Mouse (Mus musculus): ENCODE data around the gene Trpc4ap. TPM values are rescaled to one million over a fixed set of nuclear protein-coding genes. Genes with fewer than 3 reads are reported as not detected.
"Not testable (repeated sequence)": the region's sequence is repeated elsewhere in the genome, so short reads cannot be mapped to it uniquely, and the experiment has no call there.

Gene Trpc4ap
- 66.5 and 68.4 TPM in 2 replicates for polyA plus RNA-seq (2015; fragmentation: Nextera tagmentation; extraction: Ambion mirVana)

DNA sequence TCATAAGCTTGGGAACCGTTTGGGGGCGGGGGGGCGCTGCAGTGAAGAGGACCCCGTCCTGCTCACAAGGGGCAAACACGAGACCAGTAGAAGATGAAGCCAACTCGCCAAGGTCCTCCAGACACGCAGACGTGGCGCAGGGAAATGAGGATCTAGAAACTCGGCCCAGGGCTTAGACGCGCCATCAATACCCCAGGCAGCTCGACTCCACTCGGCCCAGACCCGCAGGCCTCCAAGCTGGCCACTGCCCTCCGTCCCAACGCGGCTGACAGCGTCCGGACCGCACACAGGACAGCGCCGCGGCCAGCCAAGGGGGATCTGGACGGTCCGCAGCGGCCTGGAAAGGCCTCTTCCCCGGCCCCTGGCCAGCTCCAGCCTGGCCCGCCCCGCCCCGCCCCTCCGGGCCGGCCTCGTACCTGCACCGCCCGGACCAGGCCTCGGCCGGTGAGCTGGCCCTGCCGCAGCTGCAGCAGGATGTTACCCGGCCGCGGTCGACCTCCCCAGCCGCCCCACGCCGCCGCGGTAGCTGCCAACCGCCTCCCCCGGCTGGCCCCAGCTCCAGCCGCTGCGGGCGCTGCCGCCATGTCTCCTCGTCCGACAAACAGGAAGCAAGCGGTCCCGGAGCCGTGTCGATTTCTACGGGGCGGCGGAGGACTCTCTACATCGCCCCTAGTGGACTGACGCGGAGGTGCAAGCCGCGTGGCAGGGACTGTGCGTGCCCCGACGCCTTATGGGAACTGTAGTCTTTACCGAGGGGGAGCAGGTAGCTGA, at the start of gene Trpc4ap:
TSS of gene Trpc4ap (minus strand) at position 662 of the 771 bp plus-strand sequence.
- no peak for TF ChIP-seq EP300 (optimal IDR thresholded peaks at IDR 0.05)
- peak; percentile 96 for TF ChIP-seq CTCF (IDR thresholded peaks at IDR 0.05; ENCODE audit: low read depth)
- Histone ChIP-seq H3K9ac (ENCODE audit: low read length) (peak within 1 kb of the TSS; percentile 97), H3K27me3 (ENCODE audit: control insufficient read depth, insufficient read depth, low read length) (no peaks in the 10 kb centered on the region), H3K9me3 (ENCODE audit: control insufficient read depth, low read length) (no peaks in the 10 kb centered on the region), H3K27ac (replicated peaks) (peak within 1 kb of the TSS; percentile 94), H3K4me3 (ENCODE audit: low read depth, low read length) (peak within 1 kb of the TSS; percentile 96), H3K36me3 (ENCODE audit: control insufficient read depth, insufficient read depth, low read length) (no peaks in the 10 kb centered on the region), H3K4me2 (replicated peaks; ENCODE audit: low read depth) (peak within 1 kb of the TSS; percentile 73), H3K4me1 (replicated peaks; ENCODE audit: control insufficient read depth, insufficient read depth) (no peaks in the 10 kb centered on the region)
- under 1% methylated on average over 41 of the region's 72 CpGs for whole genome bisulfite sequencing
- ATAC-seq (ENCODE audit: low FRiP score, low TSS enrichment) (peak; percentile 95), DNase-seq (ENCODE audit: low spot score) (peak; percentile 97)

DNA sequence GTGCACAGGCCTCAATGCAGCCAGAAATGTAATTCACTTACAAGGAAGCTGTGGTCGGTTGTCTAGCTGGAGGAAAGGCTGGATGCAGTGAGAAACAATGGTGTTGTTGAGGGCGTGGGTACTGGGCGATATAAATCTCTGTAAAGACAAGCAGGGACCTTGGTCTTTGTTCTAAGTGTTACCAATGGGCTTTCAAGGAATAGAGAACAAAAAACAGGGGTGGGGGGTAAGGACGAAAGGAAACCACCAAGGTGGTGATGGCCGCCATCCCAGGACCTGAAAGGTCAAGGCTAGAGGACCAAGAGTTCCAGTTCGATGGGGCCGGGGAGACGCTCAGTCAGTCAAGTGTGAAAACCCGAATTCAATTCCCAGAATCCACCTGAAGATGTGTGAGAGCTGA, 45.6 kb upstream of the Trpc4ap start:
- Histone ChIP-seq H3K9me3 (ENCODE audit: control insufficient read depth, low read length) (no peaks in the 10 kb centered on the region), H3K27ac (replicated peaks) (no peak overlapping the region), H3K27me3 (ENCODE audit: control insufficient read depth, insufficient read depth, low read length) (no peaks in the 10 kb centered on the region), H3K36me3 (ENCODE audit: control insufficient read depth, insufficient read depth, low read length) (no peaks in the 10 kb centered on the region), H3K4me2 (replicated peaks; ENCODE audit: low read depth) (no peak overlapping the region), H3K4me3 (ENCODE audit: low read depth, low read length) (no peak overlapping the region), H3K4me1 (replicated peaks; ENCODE audit: control insufficient read depth, insufficient read depth) (no peaks in the 10 kb centered on the region), H3K9ac (ENCODE audit: low read length) (no peak overlapping the region)
- WGBS: 65% methylated on average over 9 of the region's 9 CpGs
- DNase-seq (ENCODE audit: low spot score) (no peak), ATAC-seq (ENCODE audit: low FRiP score, low TSS enrichment) (no peak)
- TF ChIP-seq EP300 (optimal IDR thresholded peaks at IDR 0.05) (no peak), CTCF (IDR thresholded peaks at IDR 0.05; ENCODE audit: low read depth) (no peak)

DNA sequence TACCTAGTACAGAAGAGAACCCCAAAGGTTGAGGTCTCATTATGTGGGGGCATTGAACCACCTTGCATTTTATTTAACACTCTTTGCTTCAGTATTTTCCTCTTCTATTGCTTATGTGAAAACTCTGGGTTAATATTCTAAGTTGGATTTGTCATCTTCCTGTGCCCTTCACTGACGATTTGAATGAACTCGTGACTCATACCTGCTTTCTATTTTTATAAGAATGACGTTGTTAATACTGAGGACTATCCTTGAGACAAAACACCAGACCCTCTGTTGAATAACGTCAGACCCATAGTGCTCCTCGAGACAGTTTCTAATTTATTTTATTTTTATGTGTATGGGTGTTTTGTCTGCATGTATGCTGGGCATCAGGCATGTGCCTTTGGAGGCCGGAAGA, 44.8 kb upstream of the Trpc4ap start:
- ATAC-seq (ENCODE audit: low FRiP score, low TSS enrichment) (no peak), DNase-seq (ENCODE audit: low spot score) (no peak)
- H3K27me3 ChIP-seq (ENCODE audit: control insufficient read depth, insufficient read depth, low read length): no peaks in the 10 kb centered on the region
- no peak overlapping the region for H3K9ac ChIP-seq (ENCODE audit: low read length)
- 57% methylated on average over 6 of the region's 6 CpGs for WGBS
- H3K9me3 ChIP-seq (ENCODE audit: control insufficient read depth, low read length): no peaks in the 10 kb centered on the region
- H3K4me1 ChIP-seq (replicated peaks; ENCODE audit: control insufficient read depth, insufficient read depth): no peaks in the 10 kb centered on the region
- no peak overlapping the region for H3K4me2 ChIP-seq (replicated peaks; ENCODE audit: low read depth)
- no peaks in the 10 kb centered on the region for H3K36me3 ChIP-seq (ENCODE audit: control insufficient read depth, insufficient read depth, low read length)
- no peak overlapping the region for H3K27ac ChIP-seq (replicated peaks)
- no peak overlapping the region for H3K4me3 ChIP-seq (ENCODE audit: low read depth, low read length)
- no peak for TF ChIP-seq CTCF (IDR thresholded peaks at IDR 0.05; ENCODE audit: low read depth)
- no peak for TF ChIP-seq EP300 (optimal IDR thresholded peaks at IDR 0.05)

DNA sequence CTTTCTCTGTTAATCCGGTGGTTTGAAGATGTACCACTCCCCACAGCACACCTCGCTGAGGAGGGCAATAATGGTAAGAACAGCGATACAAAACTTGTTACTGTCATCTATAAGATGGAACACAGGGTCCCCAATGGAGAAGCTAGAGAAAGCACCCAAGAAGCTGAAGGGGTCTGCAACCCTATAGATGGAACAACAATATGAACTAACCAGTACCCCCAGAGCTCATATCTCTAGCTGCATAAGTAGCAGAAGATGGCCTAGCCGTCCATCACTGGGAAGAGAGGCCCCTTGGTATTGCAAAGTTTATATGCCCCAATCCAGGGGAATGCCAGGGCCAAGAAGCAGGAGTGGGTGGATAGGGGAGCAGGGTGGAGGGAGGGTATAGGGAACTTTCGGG, 43.6 kb upstream of the Trpc4ap start, which contains the start of gene Gm17581:
TSS of gene Gm17581 (minus strand) at position 101 of the 400 bp plus-strand sequence.
- DNase-seq (ENCODE audit: low spot score); H3K36me3 ChIP-seq (ENCODE audit: control insufficient read depth, insufficient read depth, low read length); H3K27me3 ChIP-seq (ENCODE audit: control insufficient read depth, insufficient read depth, low read length); H3K9me3 ChIP-seq (ENCODE audit: control insufficient read depth, low read length); H3K4me2 ChIP-seq (replicated peaks; ENCODE audit: low read depth); H3K4me3 ChIP-seq (ENCODE audit: low read depth, low read length); H3K9ac ChIP-seq (ENCODE audit: low read length); ATAC-seq (ENCODE audit: low FRiP score, low TSS enrichment); H3K4me1 ChIP-seq (replicated peaks; ENCODE audit: control insufficient read depth, insufficient read depth): not testable (repeated sequence)
- 82% methylated on average over 5 of the region's 5 CpGs for WGBS
- 0 out of 2 replicates have a peak within 1 kb of the TSS, but pooled peaks have one; percentile 9 for H3K27ac ChIP-seq (replicated peaks)

- WGBS: 41% methylated on average over 5 of the region's 5 CpGs
- ATAC-seq (ENCODE audit: low FRiP score, low TSS enrichment): no peak
- no peak for DNase-seq (ENCODE audit: low spot score)
- H3K27ac ChIP-seq (replicated peaks): 0 out of 2 replicates have a peak overlapping the region, but pooled peaks have one; percentile 9
- no peak overlapping the region for H3K4me3 ChIP-seq (ENCODE audit: low read depth, low read length)
- H3K27me3 ChIP-seq (ENCODE audit: control insufficient read depth, insufficient read depth, low read length): no peaks in the 10 kb centered on the region
- TF ChIP-seq EP300 (optimal IDR thresholded peaks at IDR 0.05) (no peak), CTCF (IDR thresholded peaks at IDR 0.05; ENCODE audit: low read depth) (no peak)
- H3K9ac ChIP-seq (ENCODE audit: low read length): no peak overlapping the region
- no peak overlapping the region for H3K4me2 ChIP-seq (replicated peaks; ENCODE audit: low read depth)
- H3K36me3 ChIP-seq (ENCODE audit: control insufficient read depth, insufficient read depth, low read length): no peaks in the 10 kb centered on the region
- H3K9me3 ChIP-seq (ENCODE audit: control insufficient read depth, low read length): no peaks in the 10 kb centered on the region
- no peaks in the 10 kb centered on the region for H3K4me1 ChIP-seq (replicated peaks; ENCODE audit: control insufficient read depth, insufficient read depth)
Measured at GRCm38 (mm10) chr2:155735080-155735479, 42.9 kb upstream of the Trpc4ap start.

DNA sequence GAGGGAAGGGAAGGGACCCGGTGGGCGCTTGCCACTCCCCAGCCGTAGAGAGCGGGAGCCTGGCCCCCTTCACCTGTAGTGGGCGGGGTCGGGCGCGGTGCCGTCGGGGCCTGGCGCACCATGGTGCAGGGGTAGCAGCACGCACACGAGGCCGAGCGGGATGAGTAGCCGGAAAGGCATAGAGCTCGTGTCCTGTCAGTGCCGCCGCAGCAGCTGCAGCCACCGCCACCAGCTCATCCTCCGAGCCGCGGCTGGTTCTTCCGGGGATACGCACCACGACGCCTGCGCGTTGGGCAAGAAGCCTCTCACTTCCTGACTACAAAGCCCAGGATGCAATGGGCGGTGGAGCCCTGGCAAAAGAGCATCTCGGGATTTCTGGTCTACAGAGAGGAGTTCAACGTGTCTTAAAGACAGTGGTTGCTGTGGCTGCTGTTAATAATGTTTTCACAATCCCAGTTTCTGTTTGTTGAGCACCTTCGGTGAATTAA, 37.0 kb upstream of the Trpc4ap start, which contains the start of gene Edem2:
TSS of gene Edem2 (minus strand) at position 318 of the 488 bp plus-strand sequence.
- H3K4me1 ChIP-seq (replicated peaks; ENCODE audit: control insufficient read depth, insufficient read depth): peaks cover 3% of the 10 kb centered on the region; the same call in 1 of the 2 replicates
- H3K9ac ChIP-seq (ENCODE audit: low read length): peak within 1 kb of the TSS; percentile 81
- DNase-seq (ENCODE audit: low spot score): peak; percentile 93
- WGBS: under 1% methylated on average over 33 of the region's 33 CpGs
- peak; percentile 85 for ATAC-seq (ENCODE audit: low FRiP score, low TSS enrichment)
- no peaks in the 10 kb centered on the region for H3K9me3 ChIP-seq (ENCODE audit: control insufficient read depth, low read length)
- H3K4me3 ChIP-seq (ENCODE audit: low read depth, low read length): peak within 1 kb of the TSS; percentile 88
- peak within 1 kb of the TSS; percentile 58 for H3K27ac ChIP-seq (replicated peaks)
- TF ChIP-seq EP300 (optimal IDR thresholded peaks at IDR 0.05): no peak
- TF ChIP-seq CTCF (IDR thresholded peaks at IDR 0.05; ENCODE audit: low read depth): no peak; the same call in 1 of the 2 replicates
- peak within 1 kb of the TSS; percentile 94 for H3K4me2 ChIP-seq (replicated peaks; ENCODE audit: low read depth)
- no peaks in the 10 kb centered on the region for H3K27me3 ChIP-seq (ENCODE audit: control insufficient read depth, insufficient read depth, low read length)
- peaks cover 3% of the 10 kb centered on the region; the same call in 1 of the 2 replicates for H3K36me3 ChIP-seq (ENCODE audit: control insufficient read depth, insufficient read depth, low read length)

Data from stomach, postnatal 0 days (tissue).